Mouse (Mus musculus) midbrain, embryonic 12.5 days (tissue): Measurements from ENCODE around the gene Ccl12. TPM values are rescaled to one million over a fixed set of nuclear protein-coding genes. Genes with fewer than 3 reads are reported as not detected.

Source experiments
- ATAC-seq: fragments of 200-750 bp; cut with Nextera tagmentation; 2 replicates; pipeline ENCODE4 v1.8.0; 2017; ENCODE audit warnings: low read depth, moderate TSS enrichment, moderate library complexity; ENCODE audit not compliant: low FRiP score
- H3K27ac ChIP-seq: fragments of 300-500 bp; sonication (generic); replicated peaks from 2 replicates; pipeline ENCODE4 v1.5.1; 2016; ENCODE audit warnings: mild to moderate bottlenecking
- H3K27me3 ChIP-seq: fragments of 300-500 bp; sonication (generic); 2 replicates; pipeline ENCODE4 v1.6.1; 2016; ENCODE audit warnings: mild to moderate bottlenecking
- H3K36me3 ChIP-seq: fragments of 300-500 bp; sonication (generic); 2 replicates; pipeline ENCODE4 v1.6.1; 2016
- H3K4me1 ChIP-seq: fragments of 300-500 bp; sonication (generic); 2 replicates; pipeline ENCODE4 v1.6.1; 2016
- H3K4me2 ChIP-seq: fragments of 300-500 bp; sonication (generic); replicated peaks from 2 replicates; pipeline ENCODE4 v1.6.1; 2016; ENCODE audit warnings: mild to moderate bottlenecking, moderate library complexity
- H3K4me3 ChIP-seq: fragments of 300-500 bp; sonication (generic); 2 replicates; pipeline ENCODE4 v1.5.1; 2016; ENCODE audit warnings: mild to moderate bottlenecking
- H3K9ac ChIP-seq: fragments of 300-500 bp; sonication (generic); replicated peaks from 2 replicates; pipeline ENCODE4 v1.6.1; 2016; ENCODE audit warnings: mild to moderate bottlenecking, moderate library complexity
- H3K9me3 ChIP-seq: fragments of 300-500 bp; sonication (generic); 2 replicates; pipeline ENCODE4 v1.6.1; 2016; ENCODE audit warnings: mild to moderate bottlenecking
- WGBS: fragments of 180-500 bp; shearing (Covaris S2); methylation state at CpG from one replicate; pipeline ENCODE4 v1.1.7; 2016; 5-methylcytosine and 5-hydroxymethylcytosine counted together
- polyA plus RNA-seq: library from polyadenylated mRNA; unstranded; fragments of >200 nt; fragmentation: Nextera tagmentation; extraction: Ambion mirVana; gene quantifications from 2 replicates; pipeline ENCODE4 v1.2.1, GENCODE M21; 2016

Ccl12 gene
- 0.61 and 1.8 TPM in 2 replicates for polyA plus RNA-seq

DNA sequence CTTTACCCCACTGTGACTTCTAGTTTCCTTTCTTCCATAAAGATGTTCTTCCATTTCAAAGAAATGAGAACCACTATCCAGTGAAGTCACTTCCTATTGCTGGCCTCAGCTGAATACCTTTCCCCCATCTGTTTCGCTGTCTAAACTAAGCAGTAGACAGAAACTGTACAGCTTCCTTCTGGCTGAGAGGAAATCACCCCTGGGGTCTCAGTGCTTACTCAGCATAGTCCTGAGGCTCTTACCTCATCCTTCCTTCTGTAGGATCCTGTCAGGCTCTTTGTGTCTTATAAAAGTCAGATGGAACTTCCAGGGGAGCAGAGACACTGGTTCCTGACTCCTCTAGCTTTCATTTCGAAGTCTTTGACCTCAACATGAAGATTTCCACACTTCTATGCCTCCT lies at the start of gene Ccl12:
TSS of gene Ccl12 (plus strand) at position 317 of the 400 bp plus-strand sequence.
- WGBS = 81% methylated on average over 2 of the region's 2 CpGs

DNA sequence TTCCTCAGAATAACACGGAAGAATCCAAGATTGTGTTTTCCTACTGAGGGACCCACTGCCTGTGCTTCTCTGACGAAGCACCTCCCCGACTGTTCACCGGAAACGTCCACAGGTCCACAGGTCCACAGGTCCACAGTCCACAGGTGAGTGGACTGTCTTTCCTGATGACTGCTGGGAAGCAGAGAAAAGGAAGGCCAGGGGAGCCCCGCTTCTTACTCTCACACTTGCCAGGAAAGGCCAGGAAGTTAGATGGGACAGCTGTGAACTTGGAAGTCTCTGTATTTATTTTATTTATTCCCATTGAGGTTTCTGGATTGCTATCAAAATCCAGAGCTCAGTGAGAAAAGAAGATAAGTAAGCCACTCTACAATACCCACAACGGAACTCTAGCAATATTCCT lies 47.8 kb upstream of the Ccl12 start:
- Histone ChIP-seq H3K27me3 (no peaks in the 10 kb centered on the region), H3K9ac (no peak overlapping the region), H3K27ac (no peak overlapping the region), H3K36me3 (no peaks in the 10 kb centered on the region), H3K4me1 (no peaks in the 10 kb centered on the region), H3K9me3 (no peaks in the 10 kb centered on the region), H3K4me3 (no peak overlapping the region), H3K4me2 (no peak overlapping the region)
- no peak for ATAC-seq
- WGBS = 89% methylated on average over 7 of the region's 7 CpGs

More for the DNA sequence above, at the start of gene Ccl12:
- H3K9me3 ChIP-seq = no peaks in the 10 kb centered on the region
- no peaks in the 10 kb centered on the region for H3K4me1 ChIP-seq
- H3K27ac ChIP-seq = no peak within 1 kb of the TSS
- no peak within 1 kb of the TSS for H3K4me2 ChIP-seq
- no peak within 1 kb of the TSS for H3K9ac ChIP-seq
- H3K36me3 ChIP-seq = no peaks in the 10 kb centered on the region
- no peaks in the 10 kb centered on the region for H3K27me3 ChIP-seq
- no peak within 1 kb of the TSS for H3K4me3 ChIP-seq
- ATAC-seq = no peak

DNA sequence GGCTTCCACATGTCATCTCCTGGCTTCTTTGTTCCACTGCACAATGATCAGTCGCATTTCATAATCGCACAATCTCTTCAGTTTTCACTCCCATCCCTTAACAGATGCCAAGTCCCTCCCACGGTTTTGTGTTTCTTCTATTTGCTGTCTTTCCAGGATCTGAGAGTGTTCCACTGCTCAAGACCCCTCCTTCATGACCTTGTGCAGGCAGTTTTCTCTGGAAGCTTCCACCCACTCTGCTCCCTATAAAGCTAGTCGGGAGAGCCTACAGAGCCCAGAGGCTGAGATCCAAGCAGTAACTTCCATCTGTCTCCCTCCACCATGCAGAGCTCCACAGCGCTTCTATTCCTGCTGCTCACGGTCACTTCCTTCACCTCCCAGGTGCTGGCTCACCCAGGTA lies 44.0 kb upstream of the Ccl12 start, which contains the start of gene Ccl11:
TSS of gene Ccl11 (plus strand) at position 178 of the 400 bp plus-strand sequence.
- Histone ChIP-seq H3K4me3 (no peak within 1 kb of the TSS), H3K9me3 (no peaks in the 10 kb centered on the region), H3K27ac (no peak within 1 kb of the TSS), H3K4me2 (no peak within 1 kb of the TSS), H3K27me3 (no peaks in the 10 kb centered on the region), H3K4me1 (no peaks in the 10 kb centered on the region), H3K9ac (no peak within 1 kb of the TSS), H3K36me3 (no peaks in the 10 kb centered on the region)
- ATAC-seq = no peak
- 87% methylated on average over 6 of the region's 6 CpGs for WGBS

DNA sequence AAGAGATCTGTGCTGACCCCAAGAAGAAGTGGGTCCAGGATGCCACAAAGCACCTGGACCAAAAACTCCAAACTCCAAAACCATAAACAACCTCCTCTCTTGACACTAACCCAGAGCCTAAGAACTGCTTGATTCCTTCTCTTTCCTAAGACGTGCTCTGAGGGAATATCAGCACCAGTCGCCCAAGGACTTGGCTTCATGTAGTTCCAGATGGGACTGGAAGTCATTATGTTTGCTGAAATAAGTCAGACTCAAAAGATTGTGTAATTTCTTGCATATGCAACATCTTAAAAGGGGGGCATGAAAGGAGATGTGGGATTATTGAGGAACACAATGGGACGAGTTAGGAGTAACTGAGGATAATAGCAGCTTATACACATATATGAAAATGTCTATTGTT lies 39.4 kb upstream of the Ccl12 start:
- H3K36me3 ChIP-seq = no peaks in the 10 kb centered on the region
- no peak overlapping the region for H3K4me3 ChIP-seq
- H3K4me1 ChIP-seq = no peaks in the 10 kb centered on the region
- ATAC-seq = no peak
- no peak overlapping the region for H3K4me2 ChIP-seq
- no peaks in the 10 kb centered on the region for H3K9me3 ChIP-seq
- no peaks in the 10 kb centered on the region for H3K27me3 ChIP-seq
- 80% methylated on average over 3 of the region's 3 CpGs for WGBS
- H3K9ac ChIP-seq = no peak overlapping the region
- H3K27ac ChIP-seq = no peak overlapping the region

DNA sequence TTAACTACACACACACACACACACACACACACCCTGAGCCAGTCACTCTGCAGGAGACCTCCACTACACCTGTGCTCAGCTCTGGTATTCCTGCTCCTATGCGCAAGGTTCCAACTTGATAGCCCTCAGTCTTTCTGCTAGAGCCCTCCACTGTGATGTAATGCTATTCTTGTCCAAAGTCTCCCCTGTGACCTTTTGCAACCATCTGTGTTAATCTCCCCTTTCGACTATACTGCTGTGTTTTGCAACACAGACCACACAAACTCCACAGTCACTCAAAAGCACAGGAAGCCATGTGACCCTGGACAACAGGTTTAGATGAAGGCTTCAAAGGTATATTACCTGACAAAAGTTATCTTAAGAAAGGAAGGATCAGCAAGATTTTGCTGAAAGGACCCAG lies 38.2 kb upstream of the Ccl12 start:
- WGBS = 74% methylated on average over 2 of the region's 2 CpGs
- H3K4me1 ChIP-seq = no peaks in the 10 kb centered on the region
- no peaks in the 10 kb centered on the region for H3K27me3 ChIP-seq

DNA sequence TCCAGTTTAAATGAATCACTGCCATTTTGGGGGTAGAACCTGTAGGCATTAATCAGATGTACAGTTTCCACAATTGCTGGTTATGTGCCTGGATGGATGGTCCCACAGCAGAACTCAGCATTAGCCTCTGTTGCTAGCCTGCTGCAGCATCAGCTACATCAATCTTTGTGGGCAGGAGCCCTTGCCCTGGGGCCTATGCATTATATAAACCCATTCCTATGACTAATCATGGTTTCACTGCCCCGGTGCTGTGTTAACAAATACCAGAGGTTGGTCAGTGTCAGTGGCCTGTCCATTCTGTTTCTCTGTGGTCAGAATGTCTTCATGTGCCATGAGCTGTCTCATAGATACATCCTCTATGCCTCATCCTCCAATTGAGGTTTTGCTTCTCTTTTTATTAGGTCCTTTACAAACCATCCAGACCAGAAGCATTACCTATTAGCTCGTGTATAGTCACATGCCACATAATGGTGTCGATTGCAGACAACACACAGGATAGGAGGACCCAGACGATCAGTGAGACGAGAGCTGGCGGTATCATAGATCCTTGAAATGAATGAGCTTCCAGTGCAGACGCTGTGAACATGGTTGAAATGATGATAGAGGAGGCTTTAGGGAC lies 34.6 kb upstream of the Ccl12 start:
- Histone ChIP-seq H3K9me3 (no peaks in the 10 kb centered on the region), H3K4me1 (no peaks in the 10 kb centered on the region), H3K27me3 (no peaks in the 10 kb centered on the region), H3K4me2 (no peak overlapping the region), H3K4me3 (no peak overlapping the region), H3K36me3 (no peaks in the 10 kb centered on the region), H3K27ac (no peak overlapping the region), H3K9ac (no peak overlapping the region)
- WGBS = 86% methylated on average over 7 of the region's 7 CpGs
- ATAC-seq = no peak

More for the DNA sequence above, 38.2 kb upstream of the Ccl12 start:
- Histone ChIP-seq H3K9ac (no peak overlapping the region), H3K27ac (no peak overlapping the region), H3K4me2 (no peak overlapping the region), H3K9me3 (no peaks in the 10 kb centered on the region), H3K36me3 (no peaks in the 10 kb centered on the region), H3K4me3 (no peak overlapping the region)
- ATAC-seq = no peak

DNA sequence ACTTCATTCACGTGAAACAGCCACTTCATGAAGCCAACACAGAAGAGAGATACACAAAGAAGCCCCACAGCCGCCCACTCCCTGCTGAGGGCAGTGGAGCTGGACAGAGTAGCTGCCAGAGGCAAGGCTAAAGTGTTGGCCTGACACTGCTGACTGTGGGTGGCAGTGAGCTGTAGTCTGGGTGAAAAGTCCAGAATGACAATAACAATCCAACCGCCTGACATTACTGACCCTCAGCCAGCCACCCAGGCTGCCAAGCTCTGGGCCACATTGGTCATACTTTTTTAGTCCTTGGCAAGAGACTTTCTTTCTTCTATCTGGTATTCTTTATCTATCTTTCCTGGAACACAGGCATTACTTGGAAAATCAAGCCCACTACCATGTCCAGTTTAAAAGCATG lies 30.6 kb upstream of the Ccl12 start:
- no peak overlapping the region for H3K4me2 ChIP-seq
- ATAC-seq = no peak
- no peaks in the 10 kb centered on the region for H3K27me3 ChIP-seq
- 66% methylated on average over 3 of the region's 3 CpGs for WGBS
- no peak overlapping the region for H3K9ac ChIP-seq
- H3K36me3 ChIP-seq = no peaks in the 10 kb centered on the region
- no peak overlapping the region for H3K4me3 ChIP-seq
- no peaks in the 10 kb centered on the region for H3K4me1 ChIP-seq
- no peak overlapping the region for H3K27ac ChIP-seq
- no peaks in the 10 kb centered on the region for H3K9me3 ChIP-seq

DNA sequence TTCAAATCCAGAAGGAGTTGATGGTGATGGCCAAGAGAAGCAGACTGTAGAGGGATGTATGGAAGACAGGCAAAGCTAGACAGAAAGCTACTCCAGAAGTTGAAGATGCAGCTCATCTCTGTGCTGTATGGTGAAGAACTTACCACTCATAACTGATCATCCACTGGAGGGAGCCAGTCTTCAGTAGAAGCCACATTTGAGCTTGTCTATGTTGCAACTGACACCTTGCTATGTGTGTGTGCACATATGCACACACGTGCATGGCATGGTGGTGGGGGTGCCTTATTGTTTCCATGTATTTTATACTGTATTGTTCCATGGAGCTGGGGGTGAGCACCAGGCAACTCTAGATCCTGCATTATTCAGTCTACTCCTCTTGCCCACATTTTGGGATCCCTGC lies 29.3 kb upstream of the Ccl12 start:
- no peak for ATAC-seq
- Histone ChIP-seq H3K4me2 (no peak overlapping the region), H3K9ac (no peak overlapping the region), H3K27ac (no peak overlapping the region), H3K9me3 (no peaks in the 10 kb centered on the region), H3K4me1 (no peaks in the 10 kb centered on the region), H3K36me3 (no peaks in the 10 kb centered on the region), H3K27me3 (no peaks in the 10 kb centered on the region), H3K4me3 (no peak overlapping the region)
- 93% methylated on average over 1 of the region's 1 CpGs for WGBS

DNA sequence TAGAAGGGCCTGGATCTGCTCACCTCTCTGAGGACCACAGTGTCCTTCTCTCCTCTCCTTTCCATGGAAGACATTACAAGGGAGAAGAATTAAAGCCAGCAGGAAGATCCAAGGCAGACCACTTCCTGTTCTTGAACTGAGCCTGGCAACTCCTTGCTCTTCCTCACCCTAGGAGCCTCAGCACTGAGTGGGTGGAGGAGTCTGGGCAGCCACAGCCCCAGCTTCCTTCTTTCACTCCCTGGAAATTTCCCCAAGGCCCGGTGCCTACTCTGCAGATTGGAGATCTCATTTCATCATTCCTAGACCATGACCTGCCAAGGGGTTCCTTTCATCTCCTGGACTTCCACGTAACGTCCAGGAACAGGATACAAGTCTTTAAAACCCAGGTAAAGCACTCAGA lies 28.7 kb upstream of the Ccl12 start:
- Histone ChIP-seq H3K9me3 (no peaks in the 10 kb centered on the region), H3K9ac (no peak overlapping the region), H3K27me3 (no peaks in the 10 kb centered on the region), H3K4me3 (no peak overlapping the region), H3K36me3 (no peaks in the 10 kb centered on the region), H3K27ac (no peak overlapping the region), H3K4me2 (no peak overlapping the region), H3K4me1 (no peaks in the 10 kb centered on the region)
- 80% methylated on average over 3 of the region's 3 CpGs for WGBS
- no peak for ATAC-seq

DNA sequence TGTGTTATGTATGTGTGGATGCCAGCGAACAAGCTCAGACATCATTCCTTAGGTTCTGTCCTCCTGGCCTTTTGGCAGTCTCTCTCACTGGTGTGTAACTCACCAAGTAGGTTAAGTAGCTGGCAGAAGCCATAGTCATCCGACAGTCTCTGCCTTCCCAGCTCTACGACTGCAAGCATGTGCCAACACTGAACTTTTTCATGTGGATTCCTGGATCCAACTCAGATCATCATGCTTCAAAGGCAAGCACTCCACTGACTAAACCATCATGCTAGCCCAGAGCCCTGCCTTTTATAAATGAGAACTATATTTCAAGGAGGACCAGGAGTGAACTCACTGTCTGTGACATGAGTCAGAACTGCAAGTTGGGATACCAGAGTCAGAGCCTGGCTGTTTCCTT lies 28.0 kb upstream of the Ccl12 start:
- ATAC-seq = no peak
- WGBS = 91% methylated on average over 3 of the region's 3 CpGs
- Histone ChIP-seq H3K27me3 (no peaks in the 10 kb centered on the region), H3K27ac (no peak overlapping the region), H3K4me3 (no peak overlapping the region), H3K9me3 (no peaks in the 10 kb centered on the region), H3K4me1 (no peaks in the 10 kb centered on the region), H3K36me3 (no peaks in the 10 kb centered on the region), H3K4me2 (no peak overlapping the region), H3K9ac (no peak overlapping the region)

DNA sequence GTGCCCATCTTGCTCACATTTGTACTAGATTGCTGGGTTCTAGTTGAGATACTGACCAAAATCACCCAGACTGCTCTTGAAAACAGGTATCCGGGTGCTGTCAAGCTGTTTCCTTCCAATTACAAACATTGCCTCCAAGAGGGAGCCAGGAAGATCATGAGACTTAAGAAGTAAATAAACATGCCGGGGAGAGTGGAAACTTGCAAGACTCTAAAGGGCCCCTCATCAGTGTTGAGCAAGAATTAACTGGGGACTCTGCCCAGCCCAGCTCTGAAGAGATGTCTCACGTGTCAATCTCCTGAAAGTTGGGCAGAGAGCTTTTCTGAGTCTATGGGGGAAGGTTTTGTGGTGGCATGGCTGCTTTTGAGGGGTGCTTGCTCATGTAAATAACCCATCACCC lies 24.6 kb upstream of the Ccl12 start:
- ATAC-seq = no peak
- no peaks in the 10 kb centered on the region for H3K27me3 ChIP-seq
- H3K9ac ChIP-seq = no peak overlapping the region
- no peak overlapping the region for H3K4me2 ChIP-seq
- no peak overlapping the region for H3K4me3 ChIP-seq
- 73% methylated on average over 3 of the region's 3 CpGs for WGBS
- H3K4me1 ChIP-seq = no peaks in the 10 kb centered on the region
- no peaks in the 10 kb centered on the region for H3K36me3 ChIP-seq
- no peak overlapping the region for H3K27ac ChIP-seq
- H3K9me3 ChIP-seq = no peaks in the 10 kb centered on the region

DNA sequence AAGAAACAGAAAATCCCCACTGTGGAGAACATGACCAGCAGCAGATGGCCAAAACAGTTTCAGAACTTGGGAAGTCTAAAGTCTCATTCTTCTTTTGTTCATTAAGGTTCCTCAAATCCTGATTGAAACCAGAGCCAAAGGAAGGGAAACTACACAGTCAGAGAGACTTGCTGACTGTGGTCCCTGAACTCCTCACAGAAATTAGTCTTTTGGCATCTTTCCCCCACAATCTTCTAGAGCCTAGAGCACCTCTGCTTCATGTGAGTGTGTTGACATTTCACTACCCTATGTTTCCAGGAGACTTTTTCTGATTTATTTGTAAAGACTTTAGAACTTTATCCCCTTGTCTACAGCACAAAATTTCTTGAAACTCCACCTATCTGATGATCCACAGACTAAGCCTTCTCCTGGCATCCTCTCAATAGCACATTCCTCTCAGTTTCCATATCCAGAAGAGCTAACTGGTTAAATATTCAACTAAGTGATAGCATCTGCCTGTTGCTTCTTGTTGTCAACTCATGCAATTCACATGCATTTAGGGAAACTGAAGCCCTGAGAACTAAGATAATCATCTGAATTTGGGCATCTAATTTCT lies 23.4 kb upstream of the Ccl12 start:
- Histone ChIP-seq H3K27me3 (no peaks in the 10 kb centered on the region), H3K27ac (no peak overlapping the region), H3K9ac (no peak overlapping the region), H3K4me1 (no peaks in the 10 kb centered on the region), H3K4me3 (no peak overlapping the region), H3K36me3 (no peaks in the 10 kb centered on the region), H3K9me3 (no peaks in the 10 kb centered on the region), H3K4me2 (no peak overlapping the region)
- no peak for ATAC-seq

DNA sequence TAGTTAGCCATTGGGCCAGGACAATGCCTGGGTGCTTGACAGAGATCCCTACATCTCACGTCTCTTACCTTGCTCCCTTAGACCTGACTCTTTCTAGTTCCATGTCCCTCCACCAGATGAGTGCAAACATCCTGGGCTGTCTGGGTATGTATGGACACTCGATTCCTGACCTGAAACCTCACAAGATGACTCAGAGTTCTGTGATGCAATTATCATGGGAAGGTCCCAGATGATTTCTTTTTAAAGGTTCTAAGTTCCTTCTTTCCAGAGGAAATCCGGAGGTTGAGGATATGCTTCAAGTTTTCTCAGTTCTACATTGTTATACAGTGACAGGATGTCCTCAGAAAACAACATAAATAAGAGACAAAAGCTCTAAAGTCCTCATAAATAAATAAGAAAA lies 20.8 kb upstream of the Ccl12 start:
- H3K4me3 ChIP-seq = no peak overlapping the region

More for the DNA sequence above, 20.8 kb upstream of the Ccl12 start:
- Histone ChIP-seq H3K27ac (no peak overlapping the region), H3K36me3 (no peaks in the 10 kb centered on the region), H3K4me1 (no peaks in the 10 kb centered on the region), H3K27me3 (no peaks in the 10 kb centered on the region), H3K9ac (no peak overlapping the region), H3K9me3 (no peaks in the 10 kb centered on the region), H3K4me2 (no peak overlapping the region)
- 81% methylated on average over 3 of the region's 3 CpGs for WGBS
- no peak for ATAC-seq
